In the genomic region with DNA sequence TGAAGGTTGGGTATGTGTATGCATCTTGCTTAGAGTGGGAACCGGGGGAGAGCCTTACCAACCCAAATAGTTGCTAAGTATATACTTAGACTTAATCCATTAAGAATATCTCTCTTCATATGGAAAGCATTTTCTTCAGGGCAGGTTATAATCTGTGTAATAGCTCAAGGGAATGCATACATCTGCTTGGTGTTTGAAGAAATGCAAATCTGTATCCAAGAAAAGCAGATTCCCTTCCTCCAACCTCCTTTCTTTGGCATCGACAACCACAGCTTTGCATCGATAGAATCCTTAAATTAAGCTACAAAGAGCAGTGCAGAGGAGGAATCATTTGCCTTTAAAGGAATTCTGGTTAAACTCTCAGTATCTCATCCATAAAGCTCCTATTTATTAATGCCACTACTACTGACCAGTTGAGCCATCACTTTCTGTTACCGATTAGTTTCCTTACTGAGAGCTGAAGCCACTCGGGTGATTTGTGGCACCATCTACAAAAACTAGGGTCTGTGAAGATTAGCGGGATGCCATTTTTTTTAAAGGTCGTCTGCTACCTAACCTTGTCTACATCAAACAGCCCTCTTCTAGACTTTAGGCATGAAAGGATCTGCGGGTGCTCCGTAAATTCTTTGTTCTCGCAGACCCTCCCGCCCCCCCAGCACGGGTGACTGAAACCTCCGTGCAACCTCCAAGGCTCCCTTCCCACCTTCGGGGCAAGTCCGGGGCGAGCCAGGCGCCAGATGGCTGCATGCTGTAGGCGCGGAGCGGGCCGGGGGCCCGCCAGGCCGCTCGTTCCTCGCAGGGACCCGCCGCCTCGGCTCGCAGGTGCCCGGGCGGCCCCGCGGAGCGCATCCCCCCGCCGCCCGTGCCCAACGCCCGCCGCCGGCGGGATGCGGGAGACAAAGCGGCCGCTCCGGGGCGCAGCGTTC, we compare ENCODE assay signal across 8 mouse cellular contexts. TPM values are rescaled to one million over a fixed set of nuclear protein-coding genes. Genes with fewer than 3 reads are reported as not detected.
A peak's percentile ranks its signal among the peaks of the same experiment; 100 is the strongest.
DNase-seq lines count a peak whose midpoint lies in the region; ATAC-seq and TF ChIP-seq lines count a peak whose summit lies in the region.

No protein-coding gene starts in this region.

- peak overlapping the region; percentile 98 for H3K4me3 ChIP-seq in forebrain, embryonic 11.5 days (ENCODE audit: low read depth, low read length)
- H3K4me3 ChIP-seq in intestine, embryonic 14.5 days (ENCODE audit: low read depth, low read length), result peak overlapping the region; percentile 87
- peak overlapping the region; percentile 84 for H3K4me3 ChIP-seq in liver, postnatal 0 days (ENCODE audit: low read depth, low read length)

- no peak for ATAC-seq in forebrain, embryonic 11.5 days (replicated peaks; ENCODE audit: low FRiP score)
- peak; percentile 34 for ATAC-seq in intestine, embryonic 14.5 days (replicated peaks; ENCODE audit: low FRiP score, low TSS enrichment, low read depth)
- ATAC-seq in liver, postnatal 0 days, result peak; percentile 5
- no peak for ATAC-seq in CD4-positive, CD25-positive, alpha-beta regulatory T cell, adult 4 months

- TF ChIP-seq EP300 in liver, postnatal 0 days (IDR thresholded peaks at IDR 0.05; ENCODE audit: low read depth), result no peak

- no peaks in the 10 kb centered on the region; the same call in 1 of the 2 replicates for H3K36me3 ChIP-seq in forebrain, embryonic 11.5 days (ENCODE audit: control insufficient read depth, insufficient read depth, low read length)
- peaks cover 31% of the 10 kb centered on the region for H3K36me3 ChIP-seq in intestine, embryonic 14.5 days (ENCODE audit: control insufficient read depth, insufficient read depth, low read length)
- peaks cover 30% of the 10 kb centered on the region for H3K36me3 ChIP-seq in liver, postnatal 0 days (replicated peaks; ENCODE audit: insufficient read depth, low read length)

- H3K4me1 ChIP-seq in forebrain, embryonic 11.5 days (replicated peaks; ENCODE audit: control insufficient read depth, insufficient read depth, low read length), result peaks cover 14% of the 10 kb centered on the region; the same call in 1 of the 2 replicates
- peaks cover 22% of the 10 kb centered on the region for H3K4me1 ChIP-seq in intestine, embryonic 14.5 days (replicated peaks; ENCODE audit: control insufficient read depth, insufficient read depth, low read length)
- H3K4me1 ChIP-seq in liver, postnatal 0 days (ENCODE audit: insufficient read depth), result peaks cover 43% of the 10 kb centered on the region

- peak overlapping the region; percentile 99 for H3K9ac ChIP-seq in forebrain, embryonic 11.5 days (ENCODE audit: low read length)
- peak overlapping the region; percentile 99 for H3K9ac ChIP-seq in intestine, embryonic 14.5 days (ENCODE audit: low read length)
- peak overlapping the region; percentile 97 for H3K9ac ChIP-seq in liver, postnatal 0 days (replicated peaks)

- under 1% methylated on average over 31 of the region's 48 CpGs for WGBS in forebrain, embryonic 11.5 days
- under 1% methylated on average over 32 of the region's 48 CpGs for WGBS in intestine, embryonic 14.5 days
- under 1% methylated on average over 29 of the region's 48 CpGs for WGBS in liver, postnatal 0 days (ENCODE audit: insufficient replicate concordance)

- no peaks in the 10 kb centered on the region for H3K27me3 ChIP-seq in forebrain, embryonic 11.5 days (ENCODE audit: control insufficient read depth, insufficient read depth, low read length)
- H3K27me3 ChIP-seq in intestine, embryonic 14.5 days (replicated peaks; ENCODE audit: control insufficient read depth, insufficient read depth, low read length), result no peaks in the 10 kb centered on the region
- H3K27me3 ChIP-seq in liver, postnatal 0 days (ENCODE audit: insufficient read depth, low read length), result no peaks in the 10 kb centered on the region

- H3K9me3 ChIP-seq in forebrain, embryonic 11.5 days (ENCODE audit: control insufficient read depth, low read length), result no peaks in the 10 kb centered on the region
- no peaks in the 10 kb centered on the region for H3K9me3 ChIP-seq in intestine, embryonic 14.5 days (ENCODE audit: control insufficient read depth, low read length)
- H3K9me3 ChIP-seq in liver, postnatal 0 days (ENCODE audit: low read length), result no peaks in the 10 kb centered on the region

- DNase-seq in layer of hippocampus, postnatal 10 days (ENCODE audit: low spot score in 2 of 2), result peak; percentile 41 to 57
- DNase-seq in layer of hippocampus, adult 9-10 months (ENCODE audit: low spot score), result no peak
- DNase-seq in brain, adult 2 months (ENCODE audit: low read depth, low spot score), result peak; percentile 61
- peak; percentile 79 for DNase-seq in forebrain, embryonic 11.5 days (ENCODE audit: low spot score)
- DNase-seq in intestine, embryonic 14.5 days (ENCODE audit: low spot score), result peak; percentile 84
- peak; percentile 64 for DNase-seq in liver, postnatal 0 days
- peak; percentile 47 for DNase-seq in ovary, postnatal 36 days (ENCODE audit: low spot score)

- H3K4me2 ChIP-seq in forebrain, embryonic 11.5 days (ENCODE audit: low read depth, low read length, severe bottlenecking), result peak overlapping the region; percentile 68
- peak overlapping the region; percentile 85 for H3K4me2 ChIP-seq in intestine, embryonic 14.5 days (ENCODE audit: low read length)
- peak overlapping the region; percentile 84 for H3K4me2 ChIP-seq in liver, postnatal 0 days (ENCODE audit: low read depth, low read length)

- H3K27ac ChIP-seq in forebrain, embryonic 11.5 days (ENCODE audit: low read depth, low read length), result peak overlapping the region; percentile 99
- H3K27ac ChIP-seq in intestine, embryonic 14.5 days (ENCODE audit: low read depth), result peak overlapping the region; percentile 99
- H3K27ac ChIP-seq in liver, postnatal 0 days (ENCODE audit: low read depth), result peak overlapping the region; percentile 99

- TF ChIP-seq CTCF in liver, postnatal 0 days (IDR thresholded peaks at IDR 0.05; ENCODE audit: low read depth), result no peak

RNA-seq across cellular contexts. Expression of a gene that starts 0.9 kb away (rescaled TPM):
- total RNA-seq in layer of hippocampus, postnatal 10 days (2021), result 10 to 100 TPM; 64.2 to 68.3 TPM
- polyA plus RNA-seq in forebrain, embryonic 11.5 days (2014; fragmentation: Nextera tagmentation; extraction: Ambion mirVana), result 77.3 and 81.6 TPM in 2 replicates
- 42.8 and 42.9 TPM in 2 replicates for polyA plus RNA-seq in intestine, embryonic 14.5 days (2014; fragmentation: Nextera tagmentation; extraction: Ambion mirVana)
- polyA plus RNA-seq in liver, postnatal 0 days (2015; fragmentation: Nextera tagmentation; extraction: Ambion mirVana), result 26.6 and 30.1 TPM in 2 replicates
- 10 to 100 TPM; 72.3 to 84.2 TPM for polyA plus RNA-seq in CD4-positive, CD25-positive, alpha-beta regulatory T cell, adult 4 months (2017; shearing (Covaris generic))

Comparison
In these comparisons a context has a peak if more than half of its experiments do, and no peak if none do; other contexts are left out.
1. ATAC-seq: peak in intestine, embryonic 14.5 days (single experiment) and liver, postnatal 0 days (single experiment); none in forebrain, embryonic 11.5 days (single experiment) and CD4-positive, CD25-positive, alpha-beta regulatory T cell, adult 4 months (single experiment).
2. Peak in every context shown above with its lines, with median percentiles within 50 percentile points of each other: H3K27ac ChIP-seq, H3K4me2 ChIP-seq, H3K4me3 ChIP-seq and H3K9ac ChIP-seq.